In genomic region chr12:16643508-16644345, GRCm38 (mm10) we compare ENCODE assay signal across 9 mouse cellular contexts. TPM values are rescaled to one million over a fixed set of nuclear protein-coding genes. Genes with fewer than 3 reads are reported as not detected.
DNase-seq lines count a peak whose midpoint lies in the region; ATAC-seq lines count a peak whose summit lies in the region.
"Had no signal": no experiment of that assay in that cellular context is flagged by ENCODE, and none has a peak within 500 bp of the region (broad histone marks: within the 10 kb centered on the region; RNA-seq: fewer than 3 reads in every experiment).

No protein-coding gene starts in this region.

- peak; percentile 98 for DNase-seq in heart, adult 11 months
- DNase-seq in brain, adult 2 months (ENCODE audit: low read depth, low spot score): peak; percentile 56
- peak; percentile 89 for DNase-seq in gastrocnemius, postnatal 25 days
- no peak for DNase-seq in c-Kit-positive CD71-positive TER-119-positive erythroid progenitor cells, embryonic 14.5 days (ENCODE audit: low spot score)
- DNase-seq in ovary, adult 18-20 months (ENCODE audit: low spot score): no peak

- H3K27me3 ChIP-seq in heart, embryonic 11.5 days (ENCODE audit: control insufficient read depth, insufficient read depth, low read length): no peaks in the 10 kb centered on the region
- no peaks in the 10 kb centered on the region for H3K27me3 ChIP-seq in intestine, embryonic 16.5 days (replicated peaks; ENCODE audit: control insufficient read depth, insufficient read depth, low read length)
- H3K27me3 ChIP-seq in neural tube, embryonic 14.5 days (ENCODE audit: control insufficient read depth, insufficient read depth, low read length): no peaks in the 10 kb centered on the region

- H3K9me3 ChIP-seq in heart, embryonic 11.5 days (replicated peaks; ENCODE audit: control insufficient read depth, low read length): no peaks in the 10 kb centered on the region
- no peaks in the 10 kb centered on the region for H3K9me3 ChIP-seq in intestine, embryonic 16.5 days (ENCODE audit: control insufficient read depth, low read length)
- H3K9me3 ChIP-seq in neural tube, embryonic 14.5 days (ENCODE audit: control insufficient read depth, low read length): no peaks in the 10 kb centered on the region

- no peaks in the 10 kb centered on the region for H3K36me3 ChIP-seq in heart, embryonic 11.5 days (ENCODE audit: control insufficient read depth, insufficient read depth, low read length)
- H3K36me3 ChIP-seq in intestine, embryonic 16.5 days (ENCODE audit: control insufficient read depth, insufficient read depth, low read length): no peaks in the 10 kb centered on the region
- H3K36me3 ChIP-seq in neural tube, embryonic 14.5 days (ENCODE audit: control insufficient read depth, insufficient read depth, low read length): no peaks in the 10 kb centered on the region

- peaks cover 6% of the 10 kb centered on the region for H3K4me1 ChIP-seq in heart, embryonic 11.5 days (ENCODE audit: control insufficient read depth, insufficient read depth, low read length)
- no peaks in the 10 kb centered on the region for H3K4me1 ChIP-seq in intestine, embryonic 16.5 days (ENCODE audit: control insufficient read depth, insufficient read depth, low read length)
- H3K4me1 ChIP-seq in neural tube, embryonic 14.5 days (ENCODE audit: control insufficient read depth, insufficient read depth, low read length): no peaks in the 10 kb centered on the region

- WGBS in heart, embryonic 11.5 days (ENCODE audit: insufficient replicate concordance): 62% methylated on average over 12 of the region's 12 CpGs
- 50% methylated on average over 11 of the region's 12 CpGs for WGBS in intestine, embryonic 16.5 days
- 30% methylated on average over 12 of the region's 12 CpGs for WGBS in neural tube, embryonic 14.5 days

- H3K9ac ChIP-seq in heart, embryonic 11.5 days (ENCODE audit: low read depth, low read length): no peak overlapping the region
- H3K9ac ChIP-seq in intestine, embryonic 16.5 days (ENCODE audit: low read depth, low read length): no peak overlapping the region
- H3K9ac ChIP-seq in neural tube, embryonic 14.5 days (replicated peaks; ENCODE audit: low read depth, low read length): no peak overlapping the region

- no peak overlapping the region for H3K4me3 ChIP-seq in heart, embryonic 11.5 days (ENCODE audit: low read depth, low read length)
- H3K4me3 ChIP-seq in intestine, embryonic 16.5 days (ENCODE audit: low read length): no peak overlapping the region
- H3K4me3 ChIP-seq in neural tube, embryonic 14.5 days (ENCODE audit: low read depth, low read length): no peak overlapping the region

- ATAC-seq in heart, embryonic 11.5 days (replicated peaks; ENCODE audit: insufficient number of reproducible peaks, low FRiP score, low TSS enrichment): no peak
- ATAC-seq in intestine, embryonic 16.5 days: 0 out of 2 replicates have a peak, but pooled peaks have one; percentile 33
- peak; percentile 89 for ATAC-seq in neural tube, embryonic 14.5 days (ENCODE audit: low read depth)

- no peak overlapping the region for H3K27ac ChIP-seq in heart, embryonic 11.5 days (ENCODE audit: low read depth, low read length)
- no peak overlapping the region for H3K27ac ChIP-seq in intestine, embryonic 16.5 days (ENCODE audit: low read length)
- H3K27ac ChIP-seq in neural tube, embryonic 14.5 days (ENCODE audit: low read depth, low read length): peak overlapping the region; percentile 60

- H3K4me2 ChIP-seq in heart, embryonic 11.5 days: no peak overlapping the region
- no peak overlapping the region for H3K4me2 ChIP-seq in intestine, embryonic 16.5 days (ENCODE audit: low read depth, low read length)
- H3K4me2 ChIP-seq in neural tube, embryonic 14.5 days (ENCODE audit: low read depth, low read length): no peak overlapping the region

RNA-seq across cellular contexts. Expression of gene Ntsr2, which starts 9.5 kb away (rescaled TPM):
- not detected in 2 replicates for polyA plus RNA-seq in heart, embryonic 11.5 days (2014; fragmentation: Nextera tagmentation; extraction: Ambion mirVana)
- total RNA-seq in gastrocnemius, postnatal 25 days (2021): 1 to 10 TPM; 2.3 to 3.2 TPM
- not detected in 2 replicates for polyA plus RNA-seq in intestine, embryonic 16.5 days (2015; fragmentation: Nextera tagmentation; extraction: Ambion mirVana)
- 2.3 TPM in 2 replicates for polyA plus RNA-seq in neural tube, embryonic 14.5 days (2014; fragmentation: Nextera tagmentation; extraction: Ambion mirVana)
- polyA plus RNA-seq: small intestine, adult 2 months had no signal

RNA-seq across cellular contexts. Expression of gene Lpin1, which starts 33.0 kb away (rescaled TPM):
- 3.8 and 5.7 TPM in 2 replicates for polyA plus RNA-seq in heart, embryonic 11.5 days (2014; fragmentation: Nextera tagmentation; extraction: Ambion mirVana)
- 100 to 1,000 TPM; 174 to 193 TPM for total RNA-seq in gastrocnemius, postnatal 25 days (2021)
- polyA plus RNA-seq in intestine, embryonic 16.5 days (2015; fragmentation: Nextera tagmentation; extraction: Ambion mirVana): 8.5 and 9.6 TPM in 2 replicates
- 21.4 and 22.1 TPM in 2 replicates for polyA plus RNA-seq in neural tube, embryonic 14.5 days (2014; fragmentation: Nextera tagmentation; extraction: Ambion mirVana)

Comparison
In these comparisons a context has a peak if more than half of its experiments do, and no peak if none do; other contexts are left out.
1. DNase-seq: peak in heart, adult 11 months (single experiment), brain, adult 2 months (single experiment) and gastrocnemius, postnatal 25 days (single experiment); none in c-Kit-positive CD71-positive TER-119-positive erythroid progenitor cells, embryonic 14.5 days (single experiment) and ovary, adult 18-20 months (single experiment).